Mouse (Mus musculus) right cerebral cortex, postnatal 4 days (tissue): ENCODE measurements around the gene Tsc1.

Source experiments
- DNase-seq: peaks from one replicate; pipeline ENCODE4 v3.0.0-alpha.2; 2022

Gene Tsc1

GRCm38 (mm10) chr2:28616874-28617273, 24.2 kb upstream of the Tsc1 start:
- DNase-seq, result no peak

GRCm38 (mm10) chr2:28617498-28618486, 23.2 kb upstream of the Tsc1 start:
- DNase-seq, result no peak

GRCm38 (mm10) chr2:28618777-28619336, 22.2 kb upstream of the Tsc1 start:
- no peak for DNase-seq

- no peak for DNase-seq
These were observed 21.7 kb upstream of the Tsc1 start for GRCm38 (mm10) chr2:28619369-28619768.

- no peak for DNase-seq
These were observed 20.5 kb upstream of the Tsc1 start for GRCm38 (mm10) chr2:28620522-28620921.

- DNase-seq, result no peak
These were observed 19.9 kb upstream of the Tsc1 start for GRCm38 (mm10) chr2:28621111-28621510.

GRCm38 (mm10) chr2:28621664-28622171, 19.3 kb upstream of the Tsc1 start, which contains the start of gene Gfi1b:
Gene Gfi1b (minus strand): TSS chr2:28621982.
- DNase-seq, result no peak

- DNase-seq, result peak; percentile 29
These were observed 18.4 kb upstream of the Tsc1 start for GRCm38 (mm10) chr2:28622521-28623124.

- no peak for DNase-seq
These were observed 16.2 kb upstream of the Tsc1 start for GRCm38 (mm10) chr2:28624870-28625269.

- no peak for DNase-seq
These were observed 15.0 kb upstream of the Tsc1 start for GRCm38 (mm10) chr2:28626038-28626437.

GRCm38 (mm10) chr2:28628053-28628452, 13.0 kb upstream of the Tsc1 start:
- DNase-seq, result no peak

GRCm38 (mm10) chr2:28629911-28630381, 11.1 kb upstream of the Tsc1 start:
- DNase-seq, result no peak

- DNase-seq, result no peak
These were observed 8.4 kb upstream of the Tsc1 start for GRCm38 (mm10) chr2:28632626-28633025.

GRCm38 (mm10) chr2:28633136-28633535, 7.9 kb upstream of the Tsc1 start:
- DNase-seq, result no peak

GRCm38 (mm10) chr2:28635199-28635598, 5.8 kb upstream of the Tsc1 start:
- DNase-seq, result no peak

GRCm38 (mm10) chr2:28637106-28637845, 3.8 kb upstream of the Tsc1 start:
- DNase-seq, result no peak

GRCm38 (mm10) chr2:28638352-28638751, 2.7 kb upstream of the Tsc1 start:
- DNase-seq, result no peak

GRCm38 (mm10) chr2:28638886-28639285, 2.1 kb upstream of the Tsc1 start:
- DNase-seq, result no peak

- peak; percentile 35 for DNase-seq
These were observed 1.2 kb upstream of the Tsc1 start for GRCm38 (mm10) chr2:28639794-28640193.

GRCm38 (mm10) chr2:28641435-28641941, 460 bp downstream of the Tsc1 start:
- no peak for DNase-seq

GRCm38 (mm10) chr2:28643081-28643480, 2.1 kb downstream of the Tsc1 start:
- DNase-seq, result no peak

- no peak for DNase-seq
These were observed 9.5 kb downstream of the Tsc1 start for GRCm38 (mm10) chr2:28650526-28650925.
